Mouse (Mus musculus) liver, embryonic 18 days (tissue): ENCODE measurements around the gene Frmd4b. TPM values are rescaled to one million over a fixed set of nuclear protein-coding genes. Genes with fewer than 3 reads are reported as not detected.

ENCODE experiments used
- polyA plus RNA-seq: library from polyadenylated mRNA; depleted of rRNA; stranded (reverse); fragments of >200 nt; gene quantifications from 2 replicates; pipeline ENCODE4 v1.2.3, GENCODE M21; 2012; rRNA removed

Gene Frmd4b
- 10.7 and 10.8 TPM in 2 replicates for polyA plus RNA-seq

DNA sequence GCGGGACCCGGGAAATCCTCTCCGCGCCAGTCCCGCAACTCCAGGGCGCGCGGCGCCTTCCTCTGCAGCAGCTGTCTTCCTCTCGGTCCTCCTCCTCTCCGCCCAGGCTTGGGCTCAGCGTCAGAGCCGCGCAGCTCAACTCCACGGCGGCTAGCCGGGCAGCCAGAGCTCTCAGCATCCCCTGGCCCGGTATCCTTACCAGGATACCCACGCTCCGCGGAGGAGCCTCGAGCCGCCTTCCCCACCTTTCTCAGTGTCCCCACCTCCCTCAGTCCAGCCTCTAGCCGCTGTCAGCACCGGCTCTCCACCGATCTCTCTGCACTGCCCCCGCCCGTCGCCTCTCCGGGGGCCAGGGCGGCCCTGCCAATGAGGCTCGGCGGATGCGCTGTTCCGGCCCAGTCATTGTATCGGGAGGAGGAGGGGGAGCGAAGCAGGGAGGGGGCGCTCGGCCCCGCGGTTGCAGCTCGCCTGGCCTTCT is at the start of gene Frmd4b:
Gene Frmd4b, minus strand, starts transcription at position 276 of the 478 bp plus-strand sequence.

DNA sequence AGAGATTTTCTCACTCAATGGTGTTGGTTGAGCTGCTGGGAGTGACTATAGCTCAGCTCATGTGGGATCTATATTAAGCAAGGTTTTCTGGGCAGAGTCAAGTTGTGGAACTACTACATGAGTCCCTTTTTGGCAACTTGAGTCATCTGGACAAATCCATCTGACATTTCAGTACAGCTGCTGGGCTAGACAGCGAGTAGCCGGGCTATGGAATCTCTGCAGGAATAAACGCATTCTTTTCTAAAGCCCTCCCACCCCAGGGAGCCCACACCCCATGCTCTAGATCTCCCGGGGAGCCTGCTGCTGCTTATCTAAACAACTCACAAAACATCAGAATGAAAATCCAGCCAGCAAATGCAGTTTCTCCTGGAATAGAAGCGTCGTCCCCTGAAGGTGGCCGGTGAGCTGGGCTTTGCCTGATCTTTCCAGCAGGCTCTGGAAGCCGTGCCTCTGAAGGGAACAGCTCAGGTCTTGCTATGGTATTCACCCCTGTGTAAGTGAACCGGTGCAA is 364.6 kb downstream of the Frmd4b start, which contains the start of gene Lmod3:
Gene Lmod3, minus strand, starts transcription at position 49 of the 511 bp plus-strand sequence.

Other genes with a start within 250 kb of the Frmd4b start
- gene Mitf, start 189.5 kb upstream of the Frmd4b start, polyA plus RNA-seq = 0.62 and 0.66 TPM in 2 replicates